Mouse (Mus musculus) heart, embryonic 12.5 days (tissue): ENCODE data around the gene Tradd. TPM values are rescaled to one million over a fixed set of nuclear protein-coding genes. Genes with fewer than 3 reads are reported as not detected.

ENCODE experiments used
- ATAC-seq: fragments of 200-750 bp; cut with Nextera tagmentation; 2 replicates; pipeline ENCODE4 v1.8.0; 2017; ENCODE audit warnings: moderate TSS enrichment, moderate library complexity; ENCODE audit not compliant: insufficient number of reproducible peaks, low FRiP score
- H3K27ac ChIP-seq: fragments of 300-500 bp; sonication (generic); 2 replicates; pipeline ENCODE4 v1.5.1; 2016; ENCODE audit warnings: mild to moderate bottlenecking, moderate library complexity; ENCODE audit not compliant: poor library complexity, severe bottlenecking
- H3K27me3 ChIP-seq: fragments of 300-500 bp; sonication (generic); replicated peaks from 2 replicates; pipeline ENCODE4 v1.6.1; 2016; ENCODE audit warnings: mild to moderate bottlenecking, moderate library complexity
- H3K36me3 ChIP-seq: fragments of 300-500 bp; sonication (generic); 2 replicates; pipeline ENCODE4 v1.6.1; 2016; ENCODE audit warnings: mild to moderate bottlenecking, moderate library complexity
- H3K4me1 ChIP-seq: fragments of 300-500 bp; sonication (generic); replicated peaks from 2 replicates; pipeline ENCODE4 v1.6.1; 2016; ENCODE audit warnings: mild to moderate bottlenecking
- H3K4me2 ChIP-seq: fragments of 300-500 bp; sonication (generic); 2 replicates; pipeline ENCODE4 v1.6.1; 2016; ENCODE audit warnings: mild to moderate bottlenecking, moderate library complexity
- H3K4me3 ChIP-seq: fragments of 300-500 bp; sonication (generic); 2 replicates; pipeline ENCODE4 v1.5.1; 2016; ENCODE audit warnings: mild to moderate bottlenecking
- H3K9ac ChIP-seq: fragments of 300-500 bp; sonication (generic); 2 replicates; pipeline ENCODE4 v1.6.1; 2016; ENCODE audit warnings: mild to moderate bottlenecking, moderate library complexity
- H3K9me3 ChIP-seq: fragments of 300-500 bp; sonication (generic); replicated peaks from 2 replicates; pipeline ENCODE4 v1.6.1; 2016; ENCODE audit warnings: mild to moderate bottlenecking, moderate library complexity
- WGBS: fragments of 180-500 bp; shearing (Covaris S2); methylation state at CpG from one replicate; pipeline ENCODE4 v1.1.7; 2016; 5-methylcytosine and 5-hydroxymethylcytosine counted together
- microRNA counts: library from miRNA; unstranded; fragments of <30 nt; microRNA quantifications from one replicate; lab custom pipeline; 2017
- microRNA-seq: library from miRNA; unstranded; fragments of <30 nt; microRNA quantifications from one replicate; pipeline ENCODE4, GENCODE M21; 2017
- polyA plus RNA-seq: library from polyadenylated mRNA; unstranded; fragments of >200 nt; fragmentation: Nextera tagmentation; extraction: Ambion mirVana; gene quantifications from 2 replicates; pipeline ENCODE4 v1.2.1, GENCODE M21; 2016

Gene Tradd
- polyA plus RNA-seq, 1 experiment from 2014 or later = 16.0 TPM

GRCm38 (mm10) chr8:105209153-105210110 lies 55.0 kb downstream of the Tradd start:
- peaks cover 29% of the 10 kb centered on the region for H3K36me3 ChIP-seq

More at GRCm38 (mm10) chr8:105209153-105210110, 55.0 kb downstream of the Tradd start:
- H3K27ac ChIP-seq = peak overlapping the region; percentile 66
- ATAC-seq = no peak
- H3K4me2 ChIP-seq = no peak overlapping the region
- H3K4me3 ChIP-seq = no peak overlapping the region
- no peak overlapping the region for H3K9ac ChIP-seq
- H3K4me1 ChIP-seq = 0 out of 2 replicates have a peak, but pooled peaks cover 4% of the 10 kb centered on the region
- WGBS = 34% methylated on average over 1 of the region's 1 CpGs
- no peaks in the 10 kb centered on the region for H3K9me3 ChIP-seq
- H3K27me3 ChIP-seq = no peaks in the 10 kb centered on the region

MicroRNAs within 50 kb of the gene (microRNA counts, 519-probe panel; counts per million panel counts)
- 3,942 counts per million, percentile 31 among the panel's probes with 10 or more counts for microRNA mmu-miR-328 (lab: Ali Mortazavi, UCI)

Small RNA genes lying within 50 kb of the gene (microRNA-seq; reads per million reads assigned to microRNA genes)
- gene Gm27320 (not detected), gene Mir328 (339 reads per million, percentile 68 among the genes with 10 or more reads in this experiment)

Other genes with a start within 250 kb of the Tradd start
- gene Ces3a, start 216.0 kb downstream of the Tradd start, polyA plus RNA-seq = not detected in 2 replicates
- gene Ces3b, start 180.9 kb downstream of the Tradd start, polyA plus RNA-seq = not detected in 2 replicates
- not detected in 2 replicates for gene Ces4a, start 132.8 kb downstream of the Tradd start, polyA plus RNA-seq
- gene Cbfb, start 93.9 kb downstream of the Tradd start, polyA plus RNA-seq = 65.3 and 67.9 TPM in 2 replicates
- 18.7 and 18.9 TPM in 2 replicates for gene D230025D16Rik, start 39.5 kb downstream of the Tradd start, polyA plus RNA-seq
- gene B3gnt9, start 9.5 kb downstream of the Tradd start, polyA plus RNA-seq = 10.2 and 10.8 TPM in 2 replicates
- 2.2 and 2.6 TPM in 2 replicates for gene Fbxl8, start within 50 bp of the Tradd start, polyA plus RNA-seq
- not detected in 2 replicates for gene Hsf4, start 5.2 kb upstream of the Tradd start, polyA plus RNA-seq
- 1.8 and 2.1 TPM in 2 replicates for gene Nol3, start 11.5 kb upstream of the Tradd start, polyA plus RNA-seq
- 7.9 and 8.1 TPM in 2 replicates for gene 4931428F04Rik, start 25.3 kb upstream of the Tradd start, polyA plus RNA-seq
- 16.1 and 19.5 TPM in 2 replicates for gene Exoc3l, start 31.5 kb upstream of the Tradd start, polyA plus RNA-seq
- gene E2f4, start 33.1 kb upstream of the Tradd start, polyA plus RNA-seq = 60.8 and 64.1 TPM in 2 replicates
- gene Elmo3, start 41.0 kb upstream of the Tradd start, polyA plus RNA-seq = 2.8 and 3.3 TPM in 2 replicates
- 1.3 TPM in 2 replicates for gene Lrrc29, start 61.7 kb upstream of the Tradd start, polyA plus RNA-seq
- gene Tmem208, start 61.7 kb upstream of the Tradd start, polyA plus RNA-seq = 73.5 and 80.7 TPM in 2 replicates
- 1.6 and 2.0 TPM in 2 replicates for gene Fhod1, start 83.3 kb upstream of the Tradd start, polyA plus RNA-seq
- 1.6 and 2.0 TPM in 2 replicates for gene Slc9a5, start 84.2 kb upstream of the Tradd start, polyA plus RNA-seq
- 0.23 TPM in 1 of 2 replicates, not detected in the other for gene Plekhg4, start 108.7 kb upstream of the Tradd start, polyA plus RNA-seq
- not detected in 2 replicates for gene Kctd19, start 148.9 kb upstream of the Tradd start, polyA plus RNA-seq
- gene Lrrc36, start 149.0 kb upstream of the Tradd start, polyA plus RNA-seq = 0.13 TPM in 1 of 2 replicates, not detected in the other
- 13.8 and 14.4 TPM in 2 replicates for gene Tppp3, start 206.9 kb upstream of the Tradd start, polyA plus RNA-seq
- gene Zdhhc1, start 232.3 kb upstream of the Tradd start, polyA plus RNA-seq = 23.1 and 23.3 TPM in 2 replicates